Mouse (Mus musculus) lung, adult 18-20 months (tissue): ENCODE measurements at regions not wholly inside any gene's neighbourhood (a gene's known extent, or its start where the extent isn't known, plus 50 kb on each side); places are given as distances from the start of the nearest gene placed in this dataset.

Experiments used
- DNase-seq, 2 experiments: peaks; one replicate each; pipeline ENCODE4 v3.0.0; 2022; ENCODE audit warnings: mixed read lengths in 2 of 2

DNA sequence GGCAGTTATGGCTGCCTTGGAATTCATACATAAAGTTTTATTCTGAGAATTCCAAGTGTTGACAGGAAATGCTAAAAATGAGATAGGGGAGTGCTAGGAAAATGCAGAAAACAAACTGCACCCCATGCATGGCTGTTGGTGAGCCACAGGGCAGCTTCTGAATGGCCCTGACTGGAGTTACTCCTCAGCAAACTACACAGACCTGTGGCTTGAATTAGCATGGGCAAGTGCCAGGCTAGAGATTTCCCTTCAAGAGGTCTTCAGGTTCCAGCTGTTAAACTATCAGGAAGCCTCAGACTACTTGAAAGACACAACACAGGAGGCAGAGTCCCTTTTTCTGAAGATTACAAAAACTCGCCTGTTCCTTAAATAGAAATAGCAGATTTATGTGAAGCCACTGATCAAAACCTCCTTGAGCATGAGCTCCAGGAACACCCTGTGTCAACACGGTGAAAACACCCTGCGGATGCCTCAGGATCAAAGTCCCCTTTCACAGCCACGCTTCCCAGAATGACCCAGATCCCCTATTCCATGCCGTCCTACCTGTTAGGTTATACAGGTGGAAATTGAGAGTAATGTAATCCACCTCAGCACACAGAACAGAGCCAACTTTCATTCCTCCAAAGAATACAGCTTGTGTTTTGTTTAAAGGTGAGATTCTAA, 217.9 kb upstream of the Impg1 start:
- no peak for DNase-seq

DNA sequence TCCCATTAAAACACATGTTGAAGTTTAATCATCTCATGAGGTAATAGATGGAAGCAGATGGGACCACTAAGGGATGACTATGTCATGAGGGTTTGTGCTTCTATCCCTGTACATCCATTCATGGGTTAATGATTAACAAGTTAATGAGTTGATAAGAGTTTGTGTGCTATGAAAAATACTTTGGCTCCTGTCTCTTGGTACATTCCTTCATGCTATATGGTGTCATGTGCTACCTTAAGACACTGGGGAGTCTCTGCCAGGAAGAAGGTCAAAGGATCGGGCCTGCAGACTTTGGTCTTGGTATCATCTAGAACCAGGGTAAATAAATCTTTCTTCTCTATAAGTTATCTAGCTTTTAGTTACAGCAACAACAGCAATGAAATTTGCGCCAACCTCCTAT, 216.4 kb upstream of the Impg1 start:
- no peak for DNase-seq

DNA sequence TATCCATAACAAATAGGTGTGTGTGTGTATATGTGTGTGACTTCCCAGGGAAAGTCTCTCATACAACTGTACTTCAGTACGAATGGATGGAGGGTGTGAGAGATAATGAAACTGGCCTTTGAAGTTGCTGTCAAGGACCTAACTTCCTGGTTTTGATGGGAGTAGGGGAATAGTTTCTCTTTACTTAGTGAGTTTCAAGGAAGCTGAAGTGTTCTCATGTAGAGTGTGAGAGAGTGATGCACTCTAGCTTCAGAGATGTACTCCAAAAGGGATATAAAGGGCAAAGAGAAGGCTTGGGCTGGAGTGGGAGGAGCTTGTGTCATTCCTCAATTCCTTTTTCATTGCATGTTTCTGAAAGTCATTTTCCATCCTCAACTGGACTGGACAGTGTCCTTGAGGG, 206.2 kb upstream of the Impg1 start:
- no peak for DNase-seq

DNA sequence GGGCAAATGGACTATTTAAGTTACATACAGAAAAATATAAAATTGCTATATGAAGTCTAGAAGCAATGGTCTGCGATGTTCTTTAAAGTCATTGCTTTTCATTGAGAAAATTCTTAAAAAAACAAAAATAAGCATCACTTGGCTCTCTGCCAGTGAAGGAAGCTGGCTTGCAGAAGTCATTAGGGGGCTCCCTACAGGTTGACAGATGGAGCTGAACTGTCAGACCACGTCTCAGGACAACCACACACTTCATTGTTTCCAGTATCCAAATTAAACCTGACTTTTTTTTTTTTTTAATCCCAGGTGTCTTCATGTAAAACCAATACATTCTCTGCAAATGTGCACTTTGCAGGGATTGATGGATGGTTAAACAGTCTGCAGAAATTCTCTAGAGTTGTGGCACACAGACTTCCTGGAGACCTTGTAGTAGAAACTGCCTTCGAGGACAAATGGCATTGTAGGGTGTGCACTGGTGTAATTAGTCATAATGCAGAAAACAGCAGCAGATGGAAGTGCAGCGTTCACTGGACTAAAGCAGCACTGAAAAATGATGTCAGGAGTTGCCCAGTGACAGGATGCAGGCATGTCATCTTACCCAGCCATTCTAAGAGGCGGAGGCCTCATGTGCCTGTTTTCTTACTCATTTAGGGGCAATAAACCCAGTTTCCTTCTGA, 203.4 kb upstream of the Impg1 start:
- DNase-seq, result no peak

DNA sequence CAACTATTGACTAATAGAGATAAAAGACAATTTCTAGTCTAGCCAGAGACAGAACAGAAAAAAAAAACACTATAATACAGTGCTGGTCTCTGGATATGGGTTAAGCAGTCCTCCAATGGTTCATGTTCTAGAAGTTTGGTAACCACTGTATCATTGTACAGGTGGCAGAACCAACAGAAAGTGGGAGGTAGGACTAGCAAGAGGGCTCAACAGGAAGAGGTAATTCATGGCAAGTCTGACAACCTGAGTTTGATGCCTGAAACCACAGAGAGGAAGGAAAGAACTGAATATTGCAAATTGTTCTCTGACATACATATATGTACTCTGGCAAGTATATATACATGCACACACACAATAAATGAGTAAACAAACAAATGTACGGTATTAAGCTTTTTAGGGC, 193.5 kb upstream of the Impg1 start:
- DNase-seq, result no peak

DNA sequence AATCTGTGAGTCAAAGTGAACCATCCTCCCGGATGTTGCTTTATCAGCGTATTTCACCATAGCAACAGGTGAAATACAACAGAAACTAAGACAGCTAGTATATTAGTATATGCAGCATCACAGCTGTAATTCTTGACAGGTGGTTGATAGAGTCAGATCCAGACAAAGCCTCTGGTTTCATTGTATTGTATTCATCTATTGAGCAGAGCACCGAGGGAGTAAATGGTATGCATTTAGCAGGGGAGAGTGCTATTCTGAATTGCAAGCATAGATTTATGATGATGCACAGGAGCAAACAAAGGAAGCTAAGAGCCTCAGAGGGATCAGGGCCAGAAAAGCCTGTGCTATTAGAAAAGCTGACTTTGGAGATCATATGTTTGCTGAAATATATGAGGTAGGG, 149.8 kb upstream of the Impg1 start:
- no peak for DNase-seq

DNA sequence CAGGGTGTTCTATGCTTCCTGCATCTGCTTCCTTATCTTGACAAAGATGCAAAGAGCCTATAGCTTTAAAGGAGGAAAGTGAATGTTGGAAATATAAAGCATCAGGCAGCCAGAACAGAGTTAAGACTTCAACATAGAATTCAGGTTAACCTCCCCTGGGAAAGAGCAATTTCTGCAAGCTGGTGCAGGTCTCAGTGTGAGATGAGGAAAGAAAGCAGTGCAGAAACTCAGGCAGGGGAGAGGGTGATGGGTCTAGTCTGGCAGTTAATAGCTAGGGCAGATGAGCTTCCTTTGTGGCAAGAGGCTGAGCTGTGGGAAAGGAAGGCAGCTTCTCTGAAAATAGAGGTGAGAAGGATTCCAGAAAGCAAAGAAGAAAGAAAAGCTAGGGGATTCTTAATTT, 134.7 kb upstream of the Impg1 start:
- DNase-seq, result no peak

DNA sequence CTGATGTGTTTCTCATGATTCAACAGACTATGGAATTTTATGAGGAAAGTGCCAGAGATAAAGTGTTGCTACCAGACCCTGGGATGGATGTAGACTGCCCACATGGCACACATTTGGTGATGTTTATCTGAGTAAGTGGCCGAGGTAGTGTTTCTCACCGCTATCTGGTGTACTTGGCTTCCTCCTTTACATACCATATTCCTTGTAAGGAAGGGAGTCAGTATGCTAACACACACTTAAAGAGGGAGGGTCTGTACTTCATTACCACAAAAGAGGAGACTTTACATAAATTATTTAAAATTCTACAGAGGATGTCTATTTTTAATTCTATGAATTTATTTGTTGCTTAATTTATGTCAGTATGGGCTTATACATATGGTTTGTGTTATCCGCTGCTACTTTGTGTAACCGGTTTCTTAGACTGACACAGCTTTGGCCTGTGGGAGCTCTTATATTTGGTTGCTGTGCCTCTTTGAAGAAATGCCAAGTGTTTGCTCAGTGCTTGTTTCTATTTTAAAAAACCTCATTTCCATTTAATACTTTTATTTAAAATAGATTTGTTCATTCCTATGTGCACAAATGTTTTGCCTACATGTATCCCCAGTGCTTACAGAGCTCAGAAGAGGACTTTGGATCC, 100.2 kb upstream of the Impg1 start:
- DNase-seq, result no peak

DNA sequence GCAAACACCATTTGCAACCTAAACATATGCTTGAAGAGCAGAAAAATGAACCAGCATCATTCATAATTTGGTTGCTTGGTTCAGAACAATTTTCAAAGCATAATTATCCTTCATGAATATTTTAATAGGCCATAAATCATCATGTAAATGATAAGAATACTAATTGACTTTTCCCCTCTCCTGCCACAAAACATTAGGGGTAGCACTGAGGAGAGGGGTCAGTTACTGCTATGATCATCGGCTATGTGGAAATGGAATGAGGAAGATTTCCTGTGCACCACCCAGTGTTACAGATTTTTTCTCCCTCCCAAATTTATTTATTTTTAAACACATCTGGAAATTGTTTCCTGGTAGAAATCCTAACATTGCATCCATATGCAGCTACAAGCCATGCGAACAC, 98.4 kb upstream of the Impg1 start:
- DNase-seq, result no peak

DNA sequence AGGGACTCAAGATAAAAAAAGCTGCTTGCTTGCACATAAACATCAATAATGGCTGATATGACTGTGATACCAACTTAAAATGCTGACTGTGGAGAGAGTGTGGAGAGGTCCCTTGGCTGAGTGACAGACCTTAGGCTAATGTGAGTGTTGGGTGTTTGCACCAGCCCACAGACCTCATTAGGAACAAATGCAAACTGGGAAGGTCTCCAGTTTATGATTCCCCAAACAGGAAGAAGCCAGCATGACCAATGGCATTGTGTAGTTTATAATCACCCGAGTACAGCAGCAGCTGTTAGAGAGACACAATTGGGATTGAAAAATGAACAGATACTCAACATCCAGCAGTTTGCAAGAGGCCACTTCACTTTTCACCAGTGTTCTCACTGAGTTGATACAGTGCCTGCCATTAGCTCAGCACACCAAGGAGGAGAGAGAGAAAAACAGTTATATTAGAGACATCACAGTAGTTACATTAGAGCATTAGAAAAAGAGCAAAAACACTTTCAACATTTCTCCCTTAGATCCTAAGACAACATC, 90.3 kb upstream of the Impg1 start:
- DNase-seq, result no peak
